ENCODE assay signal across 27 mouse cellular contexts in the genomic region with DNA sequence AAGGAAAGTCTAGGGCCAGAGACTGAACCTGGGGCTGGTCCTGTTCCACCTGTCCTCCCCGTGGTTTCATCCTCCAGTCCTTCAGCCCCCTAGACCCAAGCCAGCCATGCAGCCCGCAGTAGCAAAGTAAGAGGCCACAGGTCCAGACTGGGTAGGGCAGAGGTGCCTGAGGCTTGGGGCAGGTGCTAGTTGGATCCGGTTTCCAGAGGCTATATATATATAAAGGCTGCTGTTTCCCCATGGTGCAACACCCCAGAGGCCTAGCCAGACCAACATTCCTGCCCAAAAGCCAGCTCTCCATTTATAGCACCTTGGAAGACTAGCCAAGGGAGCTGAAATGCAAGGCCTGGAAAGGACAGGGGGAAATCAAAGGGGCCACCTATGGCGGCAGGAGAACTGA. TPM values are rescaled to one million over a fixed set of nuclear protein-coding genes. Genes with fewer than 3 reads are reported as not detected.
DNase-seq lines count a peak whose midpoint lies in the region; ATAC-seq lines count a peak whose summit lies in the region.
"Had no signal": no experiment of that assay in that cellular context is flagged by ENCODE, and none has a peak within 500 bp of the region (broad histone marks: within the 10 kb centered on the region; RNA-seq: fewer than 3 reads in every experiment).

No protein-coding gene starts in this region.

- H3K4me3 ChIP-seq in limb, embryonic 15.5 days = no peak overlapping the region
- H3K4me3 ChIP-seq: forebrain, embryonic 10.5 days; forebrain, embryonic 13.5 days; heart, adult 2 months; hindbrain, embryonic 12.5 days; hindbrain, embryonic 15.5 days had no signal

- 59% methylated on average over 4 of the region's 4 CpGs for WGBS in limb, embryonic 15.5 days

- no peaks in the 10 kb centered on the region for H3K36me3 ChIP-seq in limb, embryonic 15.5 days
- H3K36me3 ChIP-seq: forebrain, embryonic 10.5 days; hindbrain, embryonic 12.5 days; hindbrain, embryonic 15.5 days had no signal

- no peaks in the 10 kb centered on the region for H3K9me3 ChIP-seq in limb, embryonic 15.5 days
- H3K9me3 ChIP-seq: forebrain, embryonic 10.5 days; forebrain, embryonic 13.5 days; hindbrain, embryonic 12.5 days; hindbrain, embryonic 15.5 days had no signal

- peak; percentile 81 for DNase-seq in gastrocnemius, adult 18-20 months (ENCODE audit: low spot score)
- DNase-seq in gastrocnemius, postnatal 4 days (ENCODE audit: low spot score in 2 of 2) = no peak
- peak; percentile 24 to 26 for DNase-seq in heart, postnatal 10 days
- no peak for DNase-seq in heart, adult 8-10 months (ENCODE audit: low spot score)
- DNase-seq in gastrocnemius, adult 8-10 months (ENCODE audit: low spot score in 2 of 2) = peak; percentile 64 to 75
- no peak for DNase-seq in lung, postnatal 4 days
- DNase-seq in neural tube, embryonic 10.5 days (ENCODE audit: extremely low spot score, low spot score) = no peak
- DNase-seq: adrenal gland, adult 8-10 months; adrenal gland, postnatal 36 days; cerebellum, adult 18-20 months; cerebellum, adult 9-10 months; cerebellum, postnatal 14 days had no signal

- peak; percentile 60 for ATAC-seq in limb, embryonic 15.5 days (ENCODE audit: insufficient number of reproducible peaks, low FRiP score, low TSS enrichment, low read depth)
- ATAC-seq: activated CD4-positive, CD25-positive, alpha-beta regulatory T cell, adult 4 months; forebrain, embryonic 13.5 days; forebrain, embryonic 16.5 days; intestine, postnatal 0 days had no signal

- no peak overlapping the region for H3K4me2 ChIP-seq in limb, embryonic 15.5 days
- H3K4me2 ChIP-seq: forebrain, embryonic 13.5 days; heart, embryonic 11.5 days; hindbrain, embryonic 12.5 days; hindbrain, embryonic 15.5 days had no signal

- H3K27me3 ChIP-seq in limb, embryonic 15.5 days = peaks cover 39% of the 10 kb centered on the region

- H3K27ac ChIP-seq in limb, embryonic 15.5 days = no peak overlapping the region
- H3K27ac ChIP-seq: forebrain, embryonic 10.5 days; forebrain, embryonic 13.5 days; heart, adult 2 months; hindbrain, embryonic 12.5 days; hindbrain, embryonic 15.5 days had no signal

- intact Hi-C loops in heart, postnatal 10 days (cut with DNase I) = loop anchor here (10.0 kb wide), 1 partner anchor 276 kb away; no protein-coding TSS in a partner anchor

- no peaks in the 10 kb centered on the region for H3K4me1 ChIP-seq in limb, embryonic 15.5 days

- H3K9ac ChIP-seq in limb, embryonic 15.5 days = no peak overlapping the region
- H3K9ac ChIP-seq: forebrain, embryonic 13.5 days; hindbrain, embryonic 12.5 days; hindbrain, embryonic 15.5 days had no signal

RNA-seq across cellular contexts. Expression of gene Myod1, which starts 5.2 kb away (rescaled TPM):
- total RNA-seq in gastrocnemius, adult 18-20 months (2021) = 10 to 100 TPM; 14.9 to 15.5 TPM
- total RNA-seq in gastrocnemius, postnatal 4 days (2021) = 10 to 100 TPM; 63.8 to 76.5 TPM
- not detected for total RNA-seq in heart, postnatal 10 days (2021)
- total RNA-seq in heart, adult 8-10 months (2022) = under 1 TPM in 3 of 4 experiments, not detected in 1; 0.12 to 0.16 (median 0.14) TPM
- 10 to 100 TPM; 11.1 to 14.3 (median 11.9) TPM for total RNA-seq in gastrocnemius, adult 8-10 months (2022)
- polyA plus RNA-seq in limb, embryonic 15.5 days (2015; fragmentation: Nextera tagmentation; extraction: Ambion mirVana) = 35.8 and 56.9 TPM in 2 replicates
- total RNA-seq: adrenal gland, adult 8-10 months; adrenal gland, postnatal 36 days; ES-E14; heart, adult 2 months; hematopoietic stem cell, adult 5-6 weeks had no signal
- polyA plus RNA-seq: activated CD4-positive, CD25-positive, alpha-beta regulatory T cell, adult 4 months; forebrain, embryonic 10.5 days; forebrain, embryonic 13.5 days; heart, adult 2 months; heart, embryonic 14.5 days; heart, postnatal 0 days; intestine, embryonic 14.5 days; intestine, postnatal 0 days had no signal

RNA-seq across cellular contexts. Expression of gene Kcnc1, which starts 25.2 kb away (rescaled TPM):
- 10 to 100 TPM; 59.0 to 67.2 TPM for total RNA-seq in gastrocnemius, adult 18-20 months (2021)
- 10 to 100 TPM; 15.8 to 20.2 TPM for total RNA-seq in gastrocnemius, postnatal 4 days (2021)
- total RNA-seq in heart, postnatal 10 days (2021) = under 1 TPM; 0.02 to 0.17 TPM
- total RNA-seq in heart, adult 8-10 months (2022) = under 1 TPM; 0.28 to 0.69 (median 0.39) TPM
- total RNA-seq in gastrocnemius, adult 8-10 months (2022) = 10 to 100 TPM; 37.5 to 53.5 (median 49.3) TPM
- 0.37 and 0.45 TPM in 2 replicates for polyA plus RNA-seq in limb, embryonic 15.5 days (2015; fragmentation: Nextera tagmentation; extraction: Ambion mirVana)
- polyA plus RNA-seq: activated CD4-positive, CD25-positive, alpha-beta regulatory T cell, adult 4 months; heart, embryonic 14.5 days; heart, postnatal 0 days had no signal

Comparison
In these comparisons a context has a peak if more than half of its experiments do, and no peak if none do; other contexts are left out.
1. DNase-seq: peak in gastrocnemius, adult 18-20 months (single experiment), heart, postnatal 10 days (2 of 2) and gastrocnemius, adult 8-10 months (2 of 2); none in gastrocnemius, postnatal 4 days (0 of 2), heart, adult 8-10 months (single experiment), lung, postnatal 4 days (0 of 2) and neural tube, embryonic 10.5 days (single experiment).
2. RNA of gene Myod1, which starts 5.2 kb away (total RNA-seq): 63.8 to 76.5 TPM in gastrocnemius, postnatal 4 days, 14.9 to 15.5 TPM in gastrocnemius, adult 18-20 months and 11.1 to 14.3 TPM in gastrocnemius, adult 8-10 months; 0.12 to 0.16 TPM in heart, adult 8-10 months and not detected in heart, postnatal 10 days; every median in the first group is over 10 times any median in the second.
3. RNA of gene Kcnc1, which starts 25.2 kb away (total RNA-seq): 59.0 to 67.2 TPM in gastrocnemius, adult 18-20 months, 37.5 to 53.5 TPM in gastrocnemius, adult 8-10 months and 15.8 to 20.2 TPM in gastrocnemius, postnatal 4 days; 0.28 to 0.69 TPM in heart, adult 8-10 months and 0.02 to 0.17 TPM in heart, postnatal 10 days; every median in the first group is over 4 times any median in the second.